Mouse (Mus musculus) embryonic facial prominence, embryonic 13.5 days (tissue): Measurements from ENCODE around the gene Gnai2. TPM values are rescaled to one million over a fixed set of nuclear protein-coding genes. Genes with fewer than 3 reads are reported as not detected.

Experiments
- ATAC-seq: fragments of 200-750 bp; cut with Nextera tagmentation; 2 replicates; pipeline ENCODE4 v1.8.0; 2017; ENCODE audit warnings: low read depth; ENCODE audit not compliant: insufficient number of reproducible peaks, insufficient read depth, low FRiP score, low TSS enrichment
- H3K27ac ChIP-seq: fragments of 300-500 bp; sonication (generic); 2 replicates; pipeline ENCODE4 v1.5.1; 2015; ENCODE audit warnings: moderate library complexity, mild to moderate bottlenecking, inconsistent platforms
- H3K27me3 ChIP-seq: fragments of 300-500 bp; sonication (generic); 2 replicates; pipeline ENCODE4 v1.6.1; 2015; ENCODE audit warnings: mild to moderate bottlenecking, inconsistent platforms
- H3K36me3 ChIP-seq: fragments of 300-500 bp; sonication (generic); 2 replicates; pipeline ENCODE4 v1.6.1; 2015; ENCODE audit warnings: mild to moderate bottlenecking, inconsistent platforms
- H3K4me1 ChIP-seq: fragments of 300-500 bp; sonication (generic); 2 replicates; pipeline ENCODE4 v1.6.1; 2015; ENCODE audit warnings: inconsistent platforms
- H3K4me2 ChIP-seq: fragments of 300-500 bp; sonication (generic); 2 replicates; pipeline ENCODE4 v1.6.1; 2015; ENCODE audit warnings: moderate library complexity, mild to moderate bottlenecking, inconsistent platforms
- H3K4me3 ChIP-seq: fragments of 300-500 bp; sonication (generic); 2 replicates; pipeline ENCODE4 v1.5.1; 2015; ENCODE audit warnings: mild to moderate bottlenecking, inconsistent platforms
- H3K9ac ChIP-seq: fragments of 300-500 bp; sonication (generic); 2 replicates; pipeline ENCODE4 v1.6.1; 2015; ENCODE audit warnings: mild to moderate bottlenecking, inconsistent platforms
- H3K9me3 ChIP-seq: fragments of 300-500 bp; sonication (generic); 2 replicates; pipeline ENCODE4 v1.6.1; 2016; ENCODE audit warnings: inconsistent platforms
- WGBS: fragments of 180-500 bp; shearing (Covaris S2); methylation state at CpG from one replicate; pipeline ENCODE4 v1.1.7; 2015; ENCODE audit warnings: mixed read lengths; 5-methylcytosine and 5-hydroxymethylcytosine counted together
- polyA plus RNA-seq: library from polyadenylated mRNA; unstranded; fragments of >200 nt; fragmentation: Nextera tagmentation; extraction: Ambion mirVana; gene quantifications from 2 replicates; pipeline ENCODE4 v1.2.1, GENCODE M21; 2015

Gnai2 gene
- polyA plus RNA-seq, 1 experiment from 2014 or later: 446 TPM

- 31% methylated on average over 4 of the region's 4 CpGs for WGBS
- Histone ChIP-seq H3K4me1 (peaks cover 92% of the 10 kb centered on the region), H3K27me3 (no peaks in the 10 kb centered on the region), H3K27ac (peak overlapping the region; percentile 91), H3K4me3 (no peak overlapping the region), H3K9ac (peak overlapping the region; percentile 66; the same call in 1 of the 2 replicates), H3K4me2 (peak overlapping the region; percentile 99), H3K9me3 (no peaks in the 10 kb centered on the region), H3K36me3 (peaks cover 39% of the 10 kb centered on the region)
- no peak for ATAC-seq
Measured at GRCm38 (mm10) chr9:107629411-107629730, 5.8 kb downstream of the Gnai2 start.

DNA sequence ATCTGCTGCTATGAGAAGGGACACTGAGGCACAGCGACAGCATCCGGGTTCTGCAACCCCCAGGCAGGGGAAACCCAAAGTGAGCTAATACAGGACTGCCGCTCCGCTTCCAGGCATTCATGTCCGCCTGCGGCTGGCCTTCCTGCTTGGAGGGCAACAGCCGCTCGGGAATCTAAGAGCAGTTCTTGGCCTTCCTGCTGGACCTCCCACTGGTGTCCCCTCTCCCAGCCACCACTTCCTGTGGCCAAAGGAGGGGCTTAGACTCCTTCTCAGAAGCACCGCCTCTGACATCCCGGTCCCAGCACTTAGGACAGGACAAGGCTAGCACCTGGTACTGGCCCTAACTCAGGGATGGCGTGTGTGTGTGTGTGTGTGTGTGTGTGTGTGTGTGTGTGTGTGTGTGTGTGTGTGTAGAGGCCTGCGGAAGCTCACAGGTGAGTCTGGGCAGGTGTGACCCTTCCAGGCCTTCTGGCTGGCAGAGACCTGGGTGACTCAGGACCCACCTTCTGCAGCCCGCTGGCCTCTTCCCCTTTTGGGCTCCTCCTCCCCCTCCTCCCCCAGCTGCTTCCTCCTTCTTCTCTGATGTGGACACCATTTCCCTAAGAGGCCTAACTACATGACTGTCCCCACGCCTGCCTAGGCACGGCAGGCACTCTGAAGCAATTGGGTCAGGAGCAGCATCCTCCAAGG lies 6.3 kb downstream of the Gnai2 start:
- H3K9ac ChIP-seq: peak overlapping the region; percentile 68
- WGBS: 48% methylated on average over 12 of the region's 15 CpGs
- H3K4me2 ChIP-seq: peak overlapping the region; percentile 99
- H3K27ac ChIP-seq: peak overlapping the region; percentile 91
- H3K36me3 ChIP-seq: peaks cover 44% of the 10 kb centered on the region
- no peak for ATAC-seq
- H3K4me1 ChIP-seq: peaks cover 88% of the 10 kb centered on the region
- no peaks in the 10 kb centered on the region for H3K9me3 ChIP-seq
- H3K4me3 ChIP-seq: no peak overlapping the region
- H3K27me3 ChIP-seq: no peaks in the 10 kb centered on the region

DNA sequence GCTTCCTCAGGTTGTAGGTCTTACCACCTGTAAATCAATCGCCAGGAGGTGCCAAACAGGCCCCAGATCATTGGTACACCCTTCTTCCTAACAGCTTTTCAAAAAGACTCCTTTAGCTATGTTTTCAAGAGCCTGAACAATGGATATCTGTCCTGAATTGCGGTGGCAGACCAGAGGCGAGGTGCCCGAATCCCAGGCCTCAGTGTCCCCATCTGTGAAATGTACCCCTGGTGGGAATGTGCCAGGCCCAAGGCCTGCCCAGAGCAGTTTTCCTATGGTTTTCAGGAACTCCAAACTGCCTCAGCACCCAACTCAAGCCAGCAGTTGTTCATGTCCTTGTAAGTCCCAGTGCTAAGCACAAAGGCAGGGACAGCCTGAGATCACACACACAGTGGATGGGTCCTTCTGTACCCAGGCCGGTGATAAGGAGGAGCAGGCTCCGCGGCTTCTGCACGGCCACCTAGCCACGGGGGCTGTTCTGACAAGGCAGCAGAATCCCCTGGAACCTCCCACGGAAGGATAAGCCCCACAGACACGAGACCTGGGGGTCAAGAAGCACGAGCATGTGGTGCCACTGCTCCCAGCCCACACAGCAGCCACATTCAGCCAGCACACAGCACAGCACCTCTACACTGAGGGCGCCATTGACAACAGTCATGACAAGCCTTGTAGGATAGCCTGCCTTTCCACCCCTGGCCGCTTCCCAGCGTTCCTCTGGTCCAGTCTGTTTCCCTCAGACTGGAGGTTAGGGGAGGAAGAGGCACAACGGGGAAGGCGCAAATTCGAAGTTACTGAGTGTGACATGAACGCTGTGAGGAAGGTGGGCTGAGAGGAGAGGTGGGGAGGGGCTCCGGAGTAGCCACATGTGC lies 7.5 kb downstream of the Gnai2 start:
- Histone ChIP-seq H3K4me1 (peaks cover 79% of the 10 kb centered on the region), H3K27ac (peak overlapping the region; percentile 91), H3K9ac (peak overlapping the region; percentile 68), H3K36me3 (peaks cover 54% of the 10 kb centered on the region), H3K4me2 (peak overlapping the region; percentile 99), H3K9me3 (no peaks in the 10 kb centered on the region), H3K4me3 (no peak overlapping the region), H3K27me3 (no peaks in the 10 kb centered on the region)
- 41% methylated on average over 20 of the region's 20 CpGs for WGBS
- no peak for ATAC-seq

DNA sequence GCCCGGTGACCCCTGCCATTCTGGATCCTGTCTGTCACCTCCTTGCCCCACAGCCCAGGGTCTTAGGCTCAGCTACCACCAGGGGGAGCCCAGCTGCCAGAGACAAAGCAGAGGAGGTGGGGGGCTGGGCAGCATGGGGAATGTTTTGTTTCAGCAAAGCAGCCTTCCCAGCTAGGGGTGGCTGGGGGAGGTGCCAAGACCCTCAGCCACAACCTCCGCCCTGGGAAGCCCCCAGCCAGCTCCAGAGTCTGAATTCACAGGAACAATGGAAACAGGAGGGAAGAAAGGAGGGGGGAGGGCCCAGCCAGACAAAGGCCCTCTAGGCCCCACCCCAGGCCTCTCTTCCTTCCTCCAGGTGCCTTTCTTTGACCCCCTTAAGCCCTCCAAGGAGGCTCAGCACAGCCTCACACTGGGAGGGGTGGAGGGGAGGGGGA lies 8.3 kb downstream of the Gnai2 start:
- WGBS: 0% methylated on average over 2 of the region's 2 CpGs
- peaks cover 61% of the 10 kb centered on the region for H3K36me3 ChIP-seq
- peak overlapping the region; percentile 17 for H3K4me3 ChIP-seq

DNA sequence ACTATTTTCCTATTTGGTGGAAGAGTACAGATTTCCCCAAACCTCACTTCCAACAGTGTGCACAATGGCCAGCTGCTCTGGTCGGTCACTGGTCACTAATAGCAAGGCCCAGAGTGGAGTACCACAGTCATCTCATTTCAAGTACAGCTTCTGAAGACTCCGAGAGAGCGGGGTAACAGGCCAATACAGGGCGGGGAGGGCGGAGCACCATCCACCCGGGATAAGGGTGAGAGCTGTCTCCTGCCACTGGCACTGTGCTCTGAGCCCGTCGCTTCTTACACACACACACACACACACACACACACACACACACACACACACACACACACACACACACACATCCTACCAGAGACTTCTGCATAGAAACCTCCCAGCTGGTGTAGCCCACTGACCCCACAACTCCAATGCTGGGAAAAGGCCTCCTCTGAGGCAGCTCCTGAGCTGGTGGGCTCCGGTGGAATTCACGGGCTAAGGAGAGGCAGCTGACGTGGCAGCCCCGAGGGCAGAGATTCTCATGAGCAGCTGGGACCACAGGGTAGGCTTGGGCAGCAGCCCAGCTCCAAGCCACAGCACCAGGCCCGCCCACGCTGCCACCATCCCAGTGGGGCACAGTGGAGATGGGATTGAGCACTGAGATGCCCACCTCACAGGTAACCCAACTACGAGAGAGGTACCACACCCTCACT lies 8.9 kb downstream of the Gnai2 start:
- Histone ChIP-seq H3K4me1 (peaks cover 66% of the 10 kb centered on the region), H3K9me3 (no peaks in the 10 kb centered on the region), H3K27ac (peak overlapping the region; percentile 91), H3K4me3 (peak overlapping the region; percentile 17), H3K27me3 (no peaks in the 10 kb centered on the region), H3K4me2 (peak overlapping the region; percentile 99), H3K36me3 (peaks cover 58% of the 10 kb centered on the region), H3K9ac (peak overlapping the region; percentile 68)
- WGBS: 37% methylated on average over 15 of the region's 15 CpGs
- ATAC-seq: peak; percentile 27; the same call in 1 of the 2 replicates

More for the DNA sequence above, 8.3 kb downstream of the Gnai2 start:
- H3K9ac ChIP-seq: peak overlapping the region; percentile 68
- peak overlapping the region; percentile 99 for H3K4me2 ChIP-seq
- peak overlapping the region; percentile 91 for H3K27ac ChIP-seq
- H3K27me3 ChIP-seq: no peaks in the 10 kb centered on the region
- peaks cover 72% of the 10 kb centered on the region for H3K4me1 ChIP-seq
- ATAC-seq: peak; percentile 80
- H3K9me3 ChIP-seq: no peaks in the 10 kb centered on the region

GRCm38 (mm10) chr9:107625351-107626128 lies 9.6 kb downstream of the Gnai2 start:
- 89% methylated on average over 12 of the region's 12 CpGs for WGBS
- Histone ChIP-seq H3K4me3 (no peak overlapping the region), H3K27ac (peak overlapping the region; percentile 91), H3K9ac (peak overlapping the region; percentile 32; the same call in 1 of the 2 replicates), H3K9me3 (no peaks in the 10 kb centered on the region), H3K36me3 (peaks cover 62% of the 10 kb centered on the region), H3K27me3 (no peaks in the 10 kb centered on the region), H3K4me1 (peaks cover 59% of the 10 kb centered on the region), H3K4me2 (0 out of 2 replicates have a peak overlapping the region, but pooled peaks have one; percentile 99)
- no peak for ATAC-seq

DNA sequence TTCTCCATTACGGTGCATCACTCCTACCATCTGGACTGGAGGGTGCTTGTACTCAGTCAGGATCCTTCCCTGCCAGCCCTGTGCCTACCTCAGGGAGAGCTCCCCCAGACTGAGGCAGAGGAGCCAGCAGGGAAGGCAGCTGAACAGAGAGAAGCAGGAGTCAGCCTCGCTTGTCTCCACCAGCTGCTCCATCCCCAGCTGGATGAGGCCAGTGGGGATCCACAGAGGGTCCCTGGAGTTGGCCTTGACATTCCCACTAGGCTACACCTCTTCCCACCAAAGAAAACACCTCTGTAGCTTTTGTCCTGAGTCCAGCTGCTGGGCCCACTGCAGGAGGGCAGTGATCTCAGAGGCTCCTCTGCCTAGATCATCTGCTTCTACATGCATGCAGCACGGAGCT lies 10.2 kb downstream of the Gnai2 start:
- 88% methylated on average over 3 of the region's 3 CpGs for WGBS
- peak overlapping the region; percentile 32; the same call in 1 of the 2 replicates for H3K9ac ChIP-seq
- no peaks in the 10 kb centered on the region for H3K9me3 ChIP-seq
- peaks cover 68% of the 10 kb centered on the region for H3K36me3 ChIP-seq
- no peak for ATAC-seq
- H3K4me3 ChIP-seq: no peak overlapping the region
- no peaks in the 10 kb centered on the region for H3K27me3 ChIP-seq
- H3K4me2 ChIP-seq: no peak overlapping the region
- peaks cover 53% of the 10 kb centered on the region for H3K4me1 ChIP-seq
- H3K27ac ChIP-seq: peak overlapping the region; percentile 91

GRCm38 (mm10) chr9:107624539-107624938 lies 10.6 kb downstream of the Gnai2 start:
- H3K9ac ChIP-seq: peak overlapping the region; percentile 32; the same call in 1 of the 2 replicates
- ATAC-seq: no peak
- H3K4me1 ChIP-seq: peaks cover 49% of the 10 kb centered on the region
- no peak overlapping the region for H3K4me3 ChIP-seq
- WGBS: 72% methylated on average over 5 of the region's 5 CpGs
- no peaks in the 10 kb centered on the region for H3K9me3 ChIP-seq
- peak overlapping the region; percentile 91; the same call in 1 of the 2 replicates for H3K27ac ChIP-seq
- H3K27me3 ChIP-seq: no peaks in the 10 kb centered on the region
- H3K4me2 ChIP-seq: no peak overlapping the region
- H3K36me3 ChIP-seq: peaks cover 70% of the 10 kb centered on the region

GRCm38 (mm10) chr9:107620954-107621353 lies 14.2 kb downstream of the Gnai2 start:
- Histone ChIP-seq H3K9me3 (no peaks in the 10 kb centered on the region), H3K27me3 (no peaks in the 10 kb centered on the region), H3K4me1 (peaks cover 23% of the 10 kb centered on the region), H3K9ac (no peak overlapping the region), H3K36me3 (peaks cover 85% of the 10 kb centered on the region), H3K4me3 (no peak overlapping the region), H3K27ac (no peak overlapping the region; the same call in 1 of the 2 replicates), H3K4me2 (no peak overlapping the region)
- no peak for ATAC-seq

- 0 out of 2 replicates have a peak overlapping the region, but pooled peaks have one; percentile 4 for H3K27ac ChIP-seq
- H3K36me3 ChIP-seq: peaks cover 85% of the 10 kb centered on the region
- H3K9ac ChIP-seq: no peak overlapping the region
- H3K9me3 ChIP-seq: no peaks in the 10 kb centered on the region
- peaks cover 10% of the 10 kb centered on the region for H3K4me1 ChIP-seq
- no peaks in the 10 kb centered on the region for H3K27me3 ChIP-seq
- WGBS: 82% methylated on average over 13 of the region's 13 CpGs
- ATAC-seq: no peak
- no peak overlapping the region for H3K4me3 ChIP-seq
- H3K4me2 ChIP-seq: no peak overlapping the region
Measured at GRCm38 (mm10) chr9:107619546-107619879, 15.7 kb downstream of the Gnai2 start.
